Mouse (Mus musculus): Measurements from ENCODE around the gene Dnm3. TPM values are rescaled to one million over a fixed set of nuclear protein-coding genes. Genes with fewer than 3 reads are reported as not detected.

Gene Dnm3
- total RNA-seq, 2 experiments from 2014 or later = 101 to 106 TPM

GRCm38 (mm10) chr1:161967936-161968335 lies 509.9 kb downstream of the Dnm3 start:
- DNase-seq (ENCODE audit: low spot score in 2 of 2) = no peak

DNA sequence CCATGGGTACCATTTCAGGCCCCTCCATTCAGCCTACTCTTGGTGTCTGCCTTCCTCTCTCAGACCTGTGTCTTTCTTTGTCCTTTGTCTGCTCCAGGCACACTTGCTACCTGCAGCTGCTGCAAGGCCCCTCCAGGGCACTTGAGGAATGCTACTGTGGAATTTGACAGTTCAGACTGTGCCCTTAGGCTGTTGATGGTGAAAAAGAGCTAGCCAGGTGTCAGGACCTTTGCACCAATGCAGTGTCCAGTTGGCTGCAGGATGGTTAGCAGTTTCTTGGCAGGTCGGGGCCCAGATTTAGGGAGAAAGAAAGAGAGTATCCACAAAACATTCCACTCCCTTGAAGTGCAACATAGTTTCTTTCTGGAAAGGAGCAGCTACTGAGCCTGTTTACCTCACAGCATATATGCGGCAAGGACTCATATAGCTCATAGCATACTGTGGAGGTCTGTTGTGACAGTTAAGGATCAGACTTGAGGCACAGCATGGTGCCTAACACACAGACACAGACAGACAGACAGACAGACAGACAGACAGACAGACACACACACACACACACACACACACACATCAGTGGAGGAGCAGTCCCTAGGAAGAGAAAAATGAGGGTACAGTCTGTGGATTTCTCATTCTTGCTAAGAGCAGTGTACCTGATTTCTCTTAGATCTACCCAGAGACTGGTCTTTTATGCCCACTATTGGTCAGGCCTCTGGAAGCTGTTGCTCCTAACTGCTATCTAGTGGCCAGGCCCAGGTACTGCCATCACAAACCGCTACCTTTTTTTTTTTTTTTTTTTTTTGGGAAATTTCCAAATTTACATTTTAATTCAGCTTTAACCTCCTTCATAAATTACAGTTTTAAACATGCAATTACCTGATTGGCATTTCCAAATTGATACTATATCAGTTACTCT lies 515.1 kb downstream of the Dnm3 start:
- no peak for DNase-seq (ENCODE audit: low spot score in 2 of 2)

GRCm38 (mm10) chr1:161957964-161958950 lies 519.6 kb downstream of the Dnm3 start:
- no peak for DNase-seq (ENCODE audit: low spot score in 2 of 2)

DNA sequence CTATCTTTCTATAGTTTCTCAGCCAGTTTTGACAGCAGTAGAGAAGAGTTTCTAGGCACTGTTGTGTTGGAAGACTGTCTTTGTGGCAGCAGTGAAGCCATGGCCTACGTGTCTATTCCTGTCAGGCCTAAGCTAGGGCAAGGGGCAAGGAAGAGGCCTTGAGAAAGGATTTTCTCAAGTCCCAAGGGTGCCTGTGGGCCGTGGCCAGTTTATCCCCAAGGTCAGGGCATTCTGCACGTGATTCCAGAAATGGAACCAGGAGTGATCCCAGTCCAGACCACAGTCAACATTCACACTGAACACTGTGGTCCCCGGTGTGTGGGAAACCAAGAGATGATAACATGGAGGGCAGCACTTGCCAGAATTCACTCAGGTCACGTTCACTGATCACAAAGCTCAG lies 522.0 kb downstream of the Dnm3 start:
- DNase-seq (ENCODE audit: low spot score in 2 of 2) = no peak

DNA sequence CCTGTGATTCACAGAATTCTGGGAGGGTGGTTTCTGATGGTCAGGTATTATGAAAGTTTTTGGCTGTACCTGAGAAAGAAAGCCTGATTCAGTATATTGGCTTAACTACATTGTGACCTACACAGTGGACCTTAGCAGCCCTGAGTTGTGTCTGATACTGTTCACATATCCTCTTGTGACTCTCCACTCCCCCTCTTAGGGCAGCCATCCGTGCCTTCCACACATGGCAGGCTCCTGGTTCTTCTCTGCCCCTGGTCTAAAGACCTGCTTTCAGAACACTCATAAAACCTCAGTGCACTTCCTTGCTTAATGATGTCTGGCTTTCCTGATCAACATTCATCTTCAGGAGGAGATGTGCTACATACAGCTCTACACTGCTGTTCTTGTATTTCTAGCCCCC lies 525.2 kb downstream of the Dnm3 start:
- DNase-seq (ENCODE audit: low spot score in 2 of 2) = no peak

GRCm38 (mm10) chr1:161951009-161951779 lies 526.6 kb downstream of the Dnm3 start:
- DNase-seq (ENCODE audit: low spot score in 2 of 2) = no peak

- DNase-seq (ENCODE audit: low spot score in 2 of 2) = no peak
Measured at GRCm38 (mm10) chr1:161942082-161942481, 535.8 kb downstream of the Dnm3 start.

Small RNAs within 50 kb of the gene (microRNA-seq; reads per million reads assigned to microRNA genes)
- gene Mir199a-2 (0 reads per million in 2 experiments), gene Mir214 (86.0 to 89.0 reads per million in 2 experiments)

Other genes with a start within 250 kb of the Dnm3 start
- gene Mettl13, start 70.5 kb upstream of the Dnm3 start, total RNA-seq (2021) = 10 to 100 TPM; 10.5 to 11.0 TPM
- gene Vamp4, start 92.5 kb upstream of the Dnm3 start, total RNA-seq (2021) = 100 to 1,000 TPM; 110 to 113 TPM
- gene Myoc, start 161.1 kb upstream of the Dnm3 start, total RNA-seq (2021) = 1 to 10 TPM; 4.0 to 5.1 TPM
- gene Myocos, start 180.2 kb upstream of the Dnm3 start, total RNA-seq (2021) = not detected

Data from left cerebral cortex, adult 18-20 months (tissue).